Mouse (Mus musculus) left cerebral cortex, adult 9 months (tissue): ENCODE data around the gene Arfgef3.
"Not testable (repeated sequence)": the region's sequence is repeated elsewhere in the genome, so short reads cannot be mapped to it uniquely, and the experiment has no call there.

ENCODE experiments used
- DNase-seq, 2 experiments: peaks; one replicate each; pipeline ENCODE4 v3.0.0; 2022; ENCODE audit warnings: low spot score in 2 of 2

Gene Arfgef3

DNA sequence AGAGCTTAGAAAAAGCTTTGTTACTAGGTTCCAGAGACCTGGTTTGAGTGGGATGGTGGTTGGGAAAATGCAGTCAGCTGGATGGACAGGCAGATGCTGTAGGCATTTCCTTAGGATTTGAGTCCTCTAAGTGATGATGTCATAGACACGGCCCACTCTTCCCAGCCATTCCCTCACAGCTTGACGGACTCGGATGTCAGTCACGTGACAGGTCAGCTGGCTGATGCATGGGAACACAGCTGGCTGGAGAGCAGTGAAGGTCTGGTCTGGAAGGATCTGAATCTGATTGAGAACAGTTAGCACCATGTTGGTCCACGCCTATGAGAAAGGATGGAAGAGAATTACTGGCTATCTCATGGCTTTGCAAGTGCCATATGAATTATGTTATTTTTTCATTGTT is 154.3 kb downstream of the Arfgef3 start:
- DNase-seq = no peak

DNA sequence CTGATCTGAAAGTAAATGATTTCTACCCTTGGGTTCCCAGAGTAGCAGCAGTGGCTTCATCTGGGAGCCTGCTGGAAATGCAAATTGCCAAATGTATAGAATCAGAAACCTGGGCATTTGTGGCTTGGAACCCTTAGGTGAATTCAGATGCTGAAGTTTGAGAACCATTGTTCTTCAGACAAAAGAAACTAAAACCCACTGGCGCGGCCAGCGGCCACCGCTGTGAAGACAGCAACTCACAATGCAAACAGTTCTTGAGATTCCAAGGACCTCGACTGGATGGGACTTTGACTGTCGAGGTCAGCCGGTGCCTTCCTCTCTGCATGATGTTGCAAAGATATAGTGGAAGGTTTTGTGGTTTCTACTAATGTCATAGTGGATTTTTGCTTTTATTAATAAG is 159.6 kb downstream of the Arfgef3 start:
- DNase-seq = no peak

- no peak for DNase-seq
Measured at GRCm38 (mm10) chr10:18572581-18572980, 171.2 kb downstream of the Arfgef3 start.

DNA sequence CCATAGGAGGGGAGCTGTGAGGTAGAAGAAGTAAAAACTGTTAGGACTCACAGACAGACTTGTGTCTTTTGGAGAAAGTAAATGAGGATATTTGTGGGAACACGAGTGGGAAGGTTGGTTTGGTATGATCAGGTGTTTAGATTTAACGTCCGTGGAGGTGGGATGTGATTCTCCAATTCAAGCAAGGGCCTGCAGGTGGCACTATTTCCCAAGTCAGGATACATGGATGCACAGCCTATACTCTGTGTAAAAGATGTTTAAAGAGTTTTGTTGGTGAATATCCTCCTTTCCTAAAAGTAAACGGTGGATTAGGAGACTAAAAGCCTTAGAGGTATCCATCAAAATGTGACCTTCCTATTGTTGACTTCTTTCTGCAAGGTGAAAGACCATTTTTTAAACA is 180.8 kb downstream of the Arfgef3 start:
- DNase-seq = peak in 1 of 2 experiments; percentile 70

DNA sequence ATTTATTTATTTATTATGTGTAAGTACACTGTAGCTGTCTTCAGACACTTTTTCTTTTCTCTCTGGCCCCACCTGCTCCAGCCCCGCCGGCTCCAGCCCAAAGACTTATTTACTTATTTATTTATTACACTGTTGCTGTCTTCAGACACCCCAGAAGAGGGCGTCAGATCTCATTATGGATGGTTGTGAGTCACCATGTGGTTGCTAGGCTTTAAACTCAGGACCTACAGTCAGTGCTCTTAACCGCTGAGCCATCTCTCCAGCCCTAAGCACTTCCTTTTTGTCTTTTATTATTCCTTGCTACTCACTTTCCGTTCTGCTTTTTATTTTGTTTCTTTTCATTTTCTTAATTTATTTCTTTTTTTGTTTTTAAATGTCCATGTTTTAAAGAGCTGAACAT is 182.3 kb downstream of the Arfgef3 start:
- DNase-seq = no peak

- not testable (repeated sequence) for DNase-seq
Measured at GRCm38 (mm10) chr10:18559076-18559475, 184.7 kb downstream of the Arfgef3 start.

- DNase-seq = no peak
Measured at GRCm38 (mm10) chr10:18549321-18550216, 194.2 kb downstream of the Arfgef3 start.

- DNase-seq = no peak
Measured at GRCm38 (mm10) chr10:18547381-18547780, 196.4 kb downstream of the Arfgef3 start.

GRCm38 (mm10) chr10:18545813-18546235 is 197.9 kb downstream of the Arfgef3 start, which contains the start of gene Hebp2:
TSS of gene Hebp2 (minus strand) at chr10:18546076.
- DNase-seq = peak in 1 of 2 experiments; percentile 63

- no peak for DNase-seq
Measured at GRCm38 (mm10) chr10:18545309-18545708, 198.4 kb downstream of the Arfgef3 start.

DNA sequence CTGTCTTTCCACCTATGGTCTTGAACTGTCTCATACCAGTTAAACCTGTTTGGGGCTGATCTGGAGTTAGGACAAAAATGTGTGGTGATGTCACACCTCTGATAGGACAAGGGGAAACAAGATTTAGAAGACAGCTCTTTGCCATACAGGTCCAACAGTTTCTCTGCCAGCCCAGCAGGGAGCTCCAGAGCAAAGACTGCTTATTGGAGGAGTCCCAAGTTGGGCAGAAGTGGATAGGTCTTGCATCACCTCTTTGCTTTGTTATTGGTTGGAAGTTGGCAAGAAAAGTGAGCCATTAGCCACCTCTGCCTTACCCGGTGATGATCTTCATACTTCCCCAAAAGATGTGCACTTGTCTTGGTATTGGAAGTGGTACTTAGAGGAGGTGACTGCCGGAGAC is 206.9 kb downstream of the Arfgef3 start:
- DNase-seq = no peak

- DNase-seq = no peak
Measured at GRCm38 (mm10) chr10:18532293-18532692, 211.5 kb downstream of the Arfgef3 start.
